Mouse (Mus musculus): Measurements from ENCODE around the gene Ccsap. TPM values are rescaled to one million over a fixed set of nuclear protein-coding genes. Genes with fewer than 3 reads are reported as not detected.

Gene Ccsap
- total RNA-seq (2021): 1 to 10 TPM; 2.4 TPM
- long read RNA-seq, experiment 1, partial matches to known transcripts: 0 of 4 reads
- long read RNA-seq, experiment 1, other reads (novel, unspliced or antisense): 0 of 4 reads
- long read RNA-seq, experiment 2, partial matches to known transcripts: 0 of 4 reads
- long read RNA-seq, experiment 2, other reads (novel, unspliced or antisense): 0 of 4 reads

DNA sequence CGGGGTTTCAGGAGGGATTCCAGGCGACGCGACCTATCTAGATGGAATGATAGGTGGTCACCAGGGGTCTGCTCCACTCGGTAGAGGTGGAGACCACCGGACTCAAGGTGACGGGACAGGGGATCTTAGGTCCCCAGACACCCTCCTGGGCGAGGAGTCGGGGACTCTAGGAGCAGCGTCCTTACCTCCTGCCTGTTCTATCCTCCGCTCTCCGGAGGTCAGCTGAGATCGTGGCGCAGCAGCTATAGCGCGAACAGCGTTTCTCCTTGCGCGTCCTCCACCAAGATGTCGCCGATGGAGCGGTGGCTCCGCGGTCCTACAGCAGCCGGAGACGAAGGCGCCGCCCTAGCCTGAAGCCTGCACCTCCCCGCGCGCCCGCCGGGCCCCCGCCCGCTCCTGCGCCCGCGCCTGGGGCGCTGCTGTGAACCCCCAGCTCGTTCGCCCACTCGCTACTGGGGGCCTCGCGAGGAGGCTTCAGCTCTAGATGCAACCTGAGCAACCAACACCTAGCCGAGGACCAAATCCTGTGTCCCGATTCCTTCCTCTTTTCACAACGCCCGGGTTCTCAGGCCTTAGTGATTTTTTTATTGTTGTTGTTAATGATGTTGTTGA, at the start of gene Ccsap:
Gene Ccsap (minus strand): TSS at position 562 of the 612 bp plus-strand sequence.
- peak; percentile 57 to 67 for DNase-seq

DNA sequence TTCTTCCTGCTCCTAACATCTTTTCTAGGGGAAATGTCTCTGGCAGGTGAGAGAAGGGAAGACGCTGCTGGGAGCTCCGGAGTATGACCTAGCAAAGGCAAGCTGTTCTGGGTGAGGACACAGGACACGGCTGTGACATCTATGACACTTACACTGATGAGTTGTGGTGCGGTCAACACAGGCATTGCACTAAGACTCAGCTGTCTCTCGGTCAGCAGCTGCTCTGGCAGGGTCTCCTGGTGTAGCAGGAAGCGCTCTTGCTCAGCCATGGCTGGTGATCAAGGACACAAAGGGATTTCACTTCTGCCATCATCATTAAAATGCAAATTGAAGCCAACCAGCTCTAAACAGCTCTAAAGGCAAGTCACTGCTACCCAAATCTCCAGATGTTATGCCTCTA, 47.6 kb upstream of the Ccsap start:
- DNase-seq: no peak

DNA sequence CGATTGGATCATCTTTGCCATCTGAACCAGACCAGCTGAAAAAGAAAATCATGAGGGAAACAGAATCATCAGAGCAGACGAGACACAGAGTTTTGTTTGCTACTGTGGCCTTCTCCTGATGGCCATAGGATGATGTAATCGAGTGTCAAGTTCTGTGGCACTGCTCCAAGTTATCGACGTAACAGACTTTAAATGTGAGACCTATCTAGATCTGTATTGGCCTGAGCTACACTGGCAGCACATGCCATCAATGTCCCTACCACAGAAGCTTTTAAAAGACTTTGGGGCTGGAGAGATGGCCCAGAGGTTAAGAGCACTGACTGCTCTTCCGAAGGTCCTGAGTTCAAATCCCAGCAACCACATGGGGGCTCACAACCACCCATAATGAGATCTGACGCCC, 42.6 kb upstream of the Ccsap start:
- DNase-seq: peak; percentile 28 to 64

DNA sequence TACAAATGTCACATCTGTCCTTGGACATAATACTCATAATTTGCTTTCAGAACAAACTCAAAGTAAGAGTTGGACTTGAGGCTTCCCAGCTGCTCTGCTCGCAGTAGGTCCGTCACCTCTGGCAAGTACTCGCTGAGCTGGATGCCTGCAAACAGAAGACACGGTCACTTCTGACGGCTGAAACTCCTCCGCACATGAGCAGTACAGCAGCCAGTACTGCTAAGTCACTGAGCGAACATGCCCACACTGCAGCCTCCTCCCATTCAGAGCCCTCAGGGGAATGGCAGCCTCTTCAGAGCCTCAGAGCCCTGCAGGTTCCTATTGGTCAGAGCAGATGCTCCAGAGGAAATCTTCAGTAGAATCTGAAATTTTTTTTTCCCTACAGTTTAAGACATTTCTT, 39.4 kb upstream of the Ccsap start:
- DNase-seq: no peak

DNA sequence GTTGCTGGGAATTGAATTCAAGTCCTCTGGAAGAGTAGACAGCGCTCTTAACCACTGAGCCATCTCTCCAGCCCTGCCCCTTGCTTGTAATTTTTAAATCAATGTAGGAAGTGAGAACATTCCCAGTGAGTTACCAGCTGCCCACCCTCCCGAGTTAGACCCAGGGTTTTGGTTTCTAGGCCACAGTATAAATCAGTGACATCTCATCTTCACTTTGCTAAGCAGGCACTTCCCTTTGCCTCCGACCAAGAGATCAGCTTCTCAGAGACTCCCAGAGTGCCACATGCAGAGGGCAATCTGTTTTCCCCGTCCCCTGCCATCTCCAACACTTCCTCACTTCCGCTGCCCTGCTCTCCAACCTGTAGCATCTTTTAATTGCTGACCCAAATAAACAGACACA, 38.6 kb upstream of the Ccsap start:
- no peak for DNase-seq

DNA sequence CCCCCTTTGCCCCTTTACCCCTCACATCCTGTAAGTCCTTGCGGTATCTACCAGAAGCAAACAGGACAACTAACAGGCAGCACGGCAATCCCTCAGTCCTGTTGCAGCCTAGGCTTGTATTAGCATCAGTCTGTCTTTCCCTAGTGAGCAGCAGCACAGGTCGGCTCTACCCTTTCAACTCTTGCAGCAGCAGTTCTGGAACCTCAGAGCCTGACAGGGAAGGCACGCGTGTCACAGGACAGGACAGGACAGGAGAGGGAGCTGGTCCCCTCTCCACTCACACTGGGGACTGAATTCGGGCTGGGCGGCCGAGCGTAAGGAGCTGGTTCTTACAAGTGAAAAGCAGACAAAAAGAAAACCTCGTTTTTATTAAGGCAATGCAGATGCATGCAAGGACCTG, 36.8 kb upstream of the Ccsap start:
- no peak for DNase-seq

DNA sequence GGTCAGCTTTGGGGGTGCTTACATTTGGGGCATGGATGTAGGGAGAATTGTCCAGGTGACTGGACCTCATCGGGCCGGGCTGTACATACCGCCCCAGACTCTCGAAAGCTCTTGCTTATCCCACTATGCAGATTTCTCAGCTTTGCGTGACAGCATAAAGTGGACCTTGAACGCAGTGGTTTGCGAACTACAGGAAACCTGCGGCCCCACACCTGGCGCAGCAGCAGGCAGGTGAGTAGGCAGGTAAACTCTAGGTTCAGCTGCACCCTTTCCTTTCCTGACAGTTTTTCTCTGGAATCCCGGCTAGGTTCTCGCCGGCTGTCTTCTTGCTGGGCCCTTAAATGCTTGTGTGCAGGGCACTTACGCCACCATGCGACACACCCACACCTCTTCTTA, 36.4 kb upstream of the Ccsap start:
- DNase-seq: no peak

DNA sequence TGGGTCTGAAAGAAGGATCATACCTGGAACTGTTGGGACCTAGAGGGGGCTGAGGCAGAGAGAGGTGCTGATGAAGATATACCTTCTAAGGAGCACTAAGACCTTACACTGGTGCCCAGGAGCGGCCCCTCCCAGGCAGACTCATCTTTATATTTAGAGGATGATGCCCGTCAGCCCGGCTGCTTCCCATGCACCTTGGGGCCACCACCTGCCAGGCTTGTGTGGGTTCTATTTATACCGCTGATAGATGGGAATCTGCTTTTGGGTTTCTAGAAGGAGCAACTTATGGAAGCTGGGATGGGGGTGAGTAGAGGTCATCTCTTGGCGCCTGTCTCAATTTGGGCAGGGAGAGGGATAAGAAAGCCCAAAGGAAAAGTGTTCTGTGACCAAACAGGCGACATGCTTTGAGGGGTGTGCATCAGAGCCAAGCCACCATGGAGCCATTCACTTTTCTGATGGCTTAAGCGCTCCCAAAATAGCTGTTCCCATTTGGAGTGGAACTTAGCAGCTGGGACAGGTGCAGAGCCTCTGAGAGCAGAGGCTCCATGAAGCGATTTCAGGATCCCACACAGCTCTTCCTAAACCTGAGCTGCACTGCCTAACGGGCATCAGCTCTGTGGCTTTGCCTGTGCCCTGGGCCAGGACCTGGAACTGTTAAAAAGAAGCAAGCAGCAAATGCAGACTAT, 35.8 kb upstream of the Ccsap start:
- DNase-seq: no peak

DNA sequence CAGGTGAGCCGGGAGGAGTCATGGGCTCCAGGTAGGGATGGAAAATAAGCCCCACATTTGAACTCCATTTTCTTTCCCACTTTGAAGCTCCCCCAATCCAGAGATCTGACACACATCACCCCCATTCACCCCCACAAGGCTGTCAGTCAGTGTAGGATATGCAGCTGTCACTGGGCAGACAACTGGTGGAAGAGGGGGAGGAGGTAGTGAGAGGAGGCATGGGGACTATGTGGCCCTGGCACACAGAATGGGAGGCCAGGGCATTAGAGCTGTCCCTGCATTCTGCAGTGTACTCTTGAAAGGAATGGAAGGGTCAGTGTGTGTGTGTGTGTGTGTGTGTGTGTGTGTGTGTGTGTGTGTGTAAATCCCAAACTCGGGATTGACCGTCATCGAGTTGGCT, 35.2 kb upstream of the Ccsap start:
- no peak for DNase-seq

DNA sequence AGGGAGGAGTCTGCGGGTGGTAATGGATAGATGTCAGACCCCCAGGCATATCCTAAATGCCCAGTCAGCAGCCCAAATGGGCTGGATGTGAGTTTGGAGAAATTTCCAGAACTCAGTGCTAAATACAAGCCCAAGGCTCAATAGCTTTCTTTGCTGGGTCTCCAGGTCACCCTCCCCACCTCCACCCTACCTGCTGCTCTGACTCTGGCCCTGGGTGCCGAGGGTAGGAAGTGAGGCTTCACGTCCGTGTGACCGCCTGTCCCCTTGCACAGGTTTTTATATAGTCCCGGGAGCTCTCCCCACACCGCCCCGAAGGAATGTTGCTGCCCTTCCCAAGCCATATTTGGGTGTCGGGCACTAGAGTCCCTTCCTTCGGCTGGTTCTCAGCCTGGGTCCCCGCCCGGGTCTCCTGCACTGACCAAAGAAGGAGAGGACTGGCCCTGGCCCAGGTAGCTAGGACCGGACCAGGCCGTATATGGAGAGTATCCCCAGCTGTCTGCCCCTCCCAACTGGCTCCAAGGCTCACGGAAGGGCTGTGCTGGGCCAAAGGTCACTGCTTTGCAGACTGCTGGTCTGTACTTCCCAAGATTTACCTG, 34.6 kb upstream of the Ccsap start, which contains the start of gene Acta1:
Gene Acta1 (minus strand): TSS at position 250 of the 596 bp plus-strand sequence.
- DNase-seq: no peak

DNA sequence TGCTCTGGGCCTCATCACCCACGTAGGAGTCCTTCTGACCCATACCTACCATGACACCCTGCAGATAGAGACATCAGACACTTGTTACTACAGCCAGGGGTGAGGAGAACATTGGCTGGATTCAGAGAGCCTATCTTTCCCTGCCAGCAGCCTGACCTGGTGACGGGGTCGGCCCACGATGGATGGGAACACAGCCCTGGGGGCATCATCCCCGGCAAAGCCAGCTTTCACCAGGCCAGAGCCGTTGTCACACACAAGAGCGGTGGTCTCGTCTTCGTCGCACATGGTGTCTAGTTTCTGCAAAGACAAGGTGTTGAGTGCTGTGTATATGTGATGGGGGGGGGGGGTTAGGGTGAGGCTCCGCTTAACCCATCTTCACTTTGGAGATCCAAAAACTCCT, 33.4 kb upstream of the Ccsap start:
- no peak for DNase-seq

DNA sequence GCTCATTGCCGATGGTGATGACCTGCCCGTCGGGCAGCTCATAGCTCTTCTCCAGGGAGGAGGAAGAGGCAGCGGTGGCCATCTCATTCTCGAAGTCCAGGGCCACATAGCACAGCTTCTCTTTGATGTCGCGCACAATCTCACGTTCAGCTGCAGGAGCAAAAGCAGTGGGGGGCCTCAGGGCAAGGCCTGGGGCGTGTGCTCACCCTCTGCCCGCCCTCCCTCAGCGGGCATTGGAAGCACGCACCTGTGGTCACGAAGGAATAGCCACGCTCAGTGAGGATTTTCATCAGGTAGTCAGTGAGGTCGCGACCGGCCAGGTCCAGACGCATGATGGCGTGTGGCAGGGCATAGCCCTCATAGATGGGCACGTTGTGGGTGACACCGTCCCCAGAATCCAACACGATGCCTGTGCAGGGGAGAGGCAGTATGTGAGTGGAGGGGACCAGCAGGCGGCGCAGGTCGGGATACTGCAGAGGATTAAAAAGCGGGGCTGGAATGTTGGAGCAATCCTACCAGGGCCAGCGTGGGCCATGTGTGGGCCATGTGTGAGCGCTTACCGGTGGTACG, 32.7 kb upstream of the Ccsap start:
- DNase-seq: no peak

DNA sequence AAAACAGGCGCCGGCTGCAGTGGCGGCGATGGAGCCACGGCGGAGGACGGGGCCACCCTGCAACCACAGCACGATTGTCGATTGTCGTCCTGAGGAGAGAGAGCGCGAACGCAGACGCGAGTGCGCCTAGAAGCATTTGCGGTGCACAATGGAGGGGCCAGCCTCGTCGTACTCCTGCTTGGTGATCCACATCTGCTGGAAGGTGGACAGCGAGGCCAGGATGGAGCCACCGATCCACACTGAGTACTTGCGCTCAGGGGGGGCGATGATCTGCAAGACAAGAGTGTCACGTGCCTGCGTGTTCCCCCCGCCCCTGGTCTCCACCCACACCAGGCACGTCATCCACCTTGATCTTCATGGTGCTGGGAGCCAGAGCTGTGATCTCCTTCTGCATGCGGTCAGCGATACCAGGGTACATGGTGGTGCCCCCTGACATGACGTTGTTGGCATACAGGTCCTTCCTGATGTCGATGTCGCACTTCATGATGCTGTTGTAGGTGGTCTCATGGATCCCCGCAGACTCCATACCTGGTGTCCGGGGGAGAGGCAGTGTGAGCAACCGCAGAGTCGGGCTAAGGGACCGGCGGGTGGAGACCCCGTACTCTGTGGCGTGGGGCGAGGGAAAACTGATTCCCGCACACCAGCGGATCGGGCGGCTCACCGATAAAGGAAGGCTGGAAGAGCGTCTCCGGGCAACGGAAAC, 32.0 kb upstream of the Ccsap start:
- DNase-seq: peak; percentile 12 to 16

DNA sequence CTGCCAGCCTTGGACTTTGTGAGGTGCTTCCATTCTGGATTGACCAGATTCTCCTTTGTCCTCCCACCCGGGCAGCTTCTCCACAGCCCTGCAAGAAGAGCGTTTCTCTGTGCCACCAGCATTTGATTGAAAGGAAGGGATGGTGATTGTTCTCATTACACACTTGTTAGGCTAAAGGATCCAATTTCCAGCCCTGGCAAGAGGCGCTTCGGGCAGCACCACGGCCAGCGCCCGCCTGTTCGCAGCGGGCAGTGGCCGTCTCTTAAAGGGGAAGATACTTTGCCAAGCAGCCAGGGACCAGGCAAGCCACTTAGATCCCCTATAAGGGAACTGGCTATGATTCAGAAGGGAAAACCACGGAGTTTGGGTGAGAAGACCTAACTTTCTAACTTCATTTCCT, 31.3 kb upstream of the Ccsap start:
- DNase-seq: peak; percentile 70 to 82

DNA sequence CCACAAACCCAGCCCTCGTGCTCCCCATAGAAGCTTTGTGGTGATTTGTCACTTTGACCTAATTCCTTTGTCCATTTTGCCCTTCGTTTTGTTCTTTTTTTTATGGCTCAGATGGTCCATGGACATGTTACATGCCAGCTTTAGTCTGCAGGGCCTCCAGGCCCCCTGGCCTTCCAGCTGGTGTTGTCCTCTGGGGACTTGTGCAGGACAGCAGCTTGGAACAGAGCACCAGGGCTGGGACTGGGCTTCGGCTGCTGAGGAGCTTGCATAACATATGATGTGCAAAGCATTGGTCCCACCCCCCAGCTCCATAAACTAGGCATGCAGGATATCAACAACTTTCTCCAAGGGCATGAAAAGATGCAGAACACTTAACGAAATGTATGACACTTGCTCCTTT, 29.8 kb upstream of the Ccsap start:
- no peak for DNase-seq

DNA sequence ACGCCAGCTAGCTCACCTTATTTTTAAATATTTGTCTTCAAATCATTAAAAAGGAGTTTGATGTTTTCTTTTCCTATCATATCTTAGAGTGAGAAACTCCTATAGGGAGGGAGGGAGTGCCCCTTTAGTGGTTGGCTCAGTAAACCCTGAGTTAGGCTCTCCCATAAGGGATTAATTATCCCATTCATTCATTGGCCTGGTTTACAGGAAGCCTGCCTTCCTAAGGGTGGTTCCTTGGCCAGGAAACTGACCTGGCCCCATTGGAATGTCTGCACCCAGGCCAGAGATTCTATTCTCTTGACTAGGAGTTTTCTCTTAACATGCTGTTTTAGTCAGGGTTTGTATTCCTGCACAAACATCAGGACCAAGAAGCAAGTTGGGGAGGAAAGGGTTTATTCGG, 27.9 kb upstream of the Ccsap start:
- DNase-seq: no peak

DNA sequence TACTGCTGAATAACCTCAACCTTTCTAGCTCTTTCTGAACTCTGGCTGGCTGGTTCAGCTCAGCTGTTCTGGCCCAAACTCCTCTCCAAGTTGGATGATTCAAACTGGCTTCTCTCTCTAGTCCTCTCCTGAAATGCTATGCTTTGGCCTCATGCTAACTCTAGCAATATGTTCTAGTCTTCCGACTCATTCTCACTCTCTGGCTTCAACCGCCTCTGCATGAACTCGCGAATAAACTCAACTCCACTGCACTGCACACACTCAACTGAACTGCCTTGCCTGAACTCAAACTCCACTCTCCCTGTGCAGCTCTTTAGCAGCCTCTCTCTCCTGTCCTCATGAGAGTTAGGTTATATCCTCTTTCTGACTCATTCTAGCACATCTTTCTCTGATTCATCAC, 27.2 kb upstream of the Ccsap start:
- DNase-seq: no peak

DNA sequence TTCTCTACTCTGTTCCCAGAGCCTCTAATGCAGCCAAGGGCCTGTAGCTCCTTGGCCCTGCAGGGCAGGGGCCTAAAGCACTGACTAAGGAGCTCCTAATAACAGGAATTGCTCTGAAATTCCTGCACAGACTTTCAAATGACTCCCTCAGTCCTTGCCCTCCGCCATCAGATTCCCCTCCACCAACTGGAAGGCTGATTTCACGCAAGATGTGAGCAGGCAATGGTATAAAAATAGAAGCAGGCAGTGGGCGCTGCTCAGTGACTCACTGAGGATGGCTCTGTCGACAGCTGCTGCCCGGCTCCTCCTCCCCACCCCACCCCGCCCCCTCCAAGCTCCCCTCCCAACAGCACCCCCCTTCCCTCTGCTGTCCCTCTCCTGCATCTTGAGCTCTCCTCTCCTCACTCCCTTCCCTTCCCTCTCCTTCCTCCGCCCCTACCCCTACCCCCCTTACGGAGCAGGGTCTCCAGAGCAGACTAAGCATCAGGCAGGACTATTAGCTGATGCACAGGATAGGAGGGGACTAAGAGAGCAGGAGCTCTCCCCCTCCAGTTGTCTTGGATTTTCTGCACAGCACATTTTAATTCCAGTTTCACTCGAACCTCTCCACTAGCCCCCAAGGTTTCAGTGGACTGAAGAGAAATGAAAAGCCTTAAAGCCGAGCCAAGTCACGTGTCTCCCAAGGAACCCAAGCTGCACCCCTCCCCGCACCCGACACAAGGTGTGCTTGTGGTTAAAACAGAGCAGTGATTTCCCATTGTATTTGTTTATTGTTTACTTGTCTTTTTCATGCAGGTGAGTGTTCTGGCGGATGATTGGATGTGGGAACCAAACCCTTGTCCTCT, 24.9 kb upstream of the Ccsap start:
- peak in 1 of 2 experiments; percentile 33 for DNase-seq

DNA sequence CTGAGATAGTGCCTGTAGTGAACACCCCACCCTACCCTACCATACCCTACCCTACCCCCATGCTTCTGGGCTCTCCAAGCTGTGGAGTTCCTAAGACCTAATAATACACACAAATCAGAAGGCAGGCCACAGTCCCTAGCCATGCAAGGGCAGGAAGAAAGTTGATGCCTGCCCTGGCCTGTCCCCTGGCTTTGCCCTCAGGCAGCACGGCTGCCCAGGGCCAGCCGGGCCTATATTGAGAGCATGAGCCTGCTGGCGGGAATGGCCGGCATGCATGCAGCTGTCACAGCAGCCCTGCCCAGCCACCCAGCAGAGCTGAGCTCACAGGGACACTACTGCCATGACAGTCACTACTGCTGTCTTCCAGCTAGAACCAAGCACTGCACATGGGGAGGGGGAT, 23.1 kb upstream of the Ccsap start:
- DNase-seq: no peak

DNA sequence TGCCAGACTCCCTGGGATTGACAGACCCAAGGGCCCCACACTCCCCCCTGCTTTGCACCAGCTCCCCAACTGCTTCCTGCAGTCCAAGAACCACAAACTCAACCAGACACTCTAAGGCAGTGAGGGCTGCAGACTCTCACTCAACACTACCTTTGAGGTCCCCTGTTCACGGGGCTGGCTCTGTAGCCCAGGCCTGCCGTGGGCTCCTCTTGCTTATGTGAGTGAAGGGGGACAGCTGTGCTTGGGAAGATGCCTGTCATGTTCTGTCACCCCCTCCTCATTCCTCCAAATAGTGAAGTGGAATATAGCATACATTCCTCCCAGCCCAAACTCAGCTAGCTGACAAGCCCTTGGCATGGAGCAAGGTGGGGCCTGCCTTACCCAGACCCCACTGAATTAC, 22.4 kb upstream of the Ccsap start:
- DNase-seq: no peak

DNA sequence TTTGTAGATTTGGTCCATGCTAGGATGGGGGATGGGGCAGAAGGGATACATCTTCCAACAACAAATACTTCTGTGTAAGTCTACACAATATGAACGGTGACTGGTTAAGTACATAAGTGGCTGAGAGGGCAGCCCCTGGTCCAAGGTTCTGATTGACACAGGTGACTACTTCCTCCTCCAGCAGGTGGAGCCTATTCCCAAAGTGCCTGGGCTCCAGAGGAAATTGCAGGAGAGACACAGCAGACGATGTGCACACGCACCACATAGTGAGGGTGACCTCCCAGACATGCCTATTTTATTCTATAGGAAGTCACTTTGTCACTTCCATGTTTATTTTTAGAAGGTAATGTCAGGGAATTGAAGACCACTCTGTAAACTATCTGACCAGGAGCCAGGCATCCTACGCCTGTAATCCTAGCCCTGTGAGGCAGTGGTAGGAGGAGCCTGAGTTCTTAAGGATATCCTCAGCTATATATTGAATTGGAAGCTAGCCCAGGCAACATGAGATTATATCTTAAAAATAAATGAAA, 20.9 kb upstream of the Ccsap start:
- no peak for DNase-seq

Measured in adrenal gland, postnatal 36 days (tissue).